Mouse (Mus musculus) midbrain, embryonic 14.5 days (tissue): ENCODE measurements around the gene Zfp605. TPM values are rescaled to one million over a fixed set of nuclear protein-coding genes. Genes with fewer than 3 reads are reported as not detected.
A peak's percentile ranks its signal among the peaks of the same experiment; 100 is the strongest.
"Not testable (repeated sequence)": the region's sequence is repeated elsewhere in the genome, so short reads cannot be mapped to it uniquely, and the experiment has no call there.

ENCODE experiments used
- ATAC-seq: fragments of 200-750 bp; cut with Nextera tagmentation; 2 replicates; pipeline ENCODE4 v1.8.0; 2017; ENCODE audit warnings: moderate number of reproducible peaks, moderate library complexity; ENCODE audit not compliant: low FRiP score, low TSS enrichment
- DNase-seq: peaks from one replicate; pipeline ENCODE4 v3.0.0-alpha.2; 2015
- H3K27ac ChIP-seq: fragments of 300-500 bp; sonication (generic); replicated peaks from 2 replicates; pipeline ENCODE4 v1.5.1; 2014; ENCODE audit warnings: mild to moderate bottlenecking, low read depth, low read length, moderate library complexity
- H3K27me3 ChIP-seq: fragments of 300-500 bp; sonication (generic); 2 replicates; pipeline ENCODE4 v1.6.1; 2014; ENCODE audit warnings: low read length, control low read depth, mixed read lengths; ENCODE audit not compliant: control insufficient read depth, insufficient read depth
- H3K36me3 ChIP-seq: fragments of 300-500 bp; sonication (generic); 2 replicates; pipeline ENCODE4 v1.6.1; 2014; ENCODE audit warnings: low read length, control low read depth; ENCODE audit not compliant: control insufficient read depth, insufficient read depth
- H3K4me1 ChIP-seq: fragments of 300-500 bp; sonication (generic); 2 replicates; pipeline ENCODE4 v1.6.1; 2014; ENCODE audit warnings: mild to moderate bottlenecking, antibody characterized with exemption, low read length, control low read depth; ENCODE audit not compliant: control insufficient read depth, insufficient read depth
- H3K4me2 ChIP-seq: fragments of 300-500 bp; sonication (generic); 2 replicates; pipeline ENCODE4 v1.6.1; 2014; ENCODE audit warnings: mild to moderate bottlenecking, low read length, moderate library complexity
- H3K4me3 ChIP-seq: fragments of 300-500 bp; sonication (generic); replicated peaks from 2 replicates; pipeline ENCODE4 v1.5.1; 2014; ENCODE audit warnings: low read depth, low read length
- H3K9ac ChIP-seq: fragments of 300-500 bp; sonication (generic); replicated peaks from 2 replicates; pipeline ENCODE4 v1.6.1; 2014; ENCODE audit warnings: mild to moderate bottlenecking, low read length, moderate library complexity
- H3K9me3 ChIP-seq: fragments of 300-500 bp; sonication (generic); 2 replicates; pipeline ENCODE4 v1.6.1; 2016; ENCODE audit warnings: low read length, control low read depth, mixed read lengths; ENCODE audit not compliant: control insufficient read depth
- WGBS: fragments of 180-500 bp; shearing (Covaris S2); extraction: QIAGEN DNeasy Blood & Tissue Kit; methylation state at CpG from one replicate; pipeline ENCODE4 v1.1.7; 2014; 5-methylcytosine and 5-hydroxymethylcytosine counted together
- polyA plus RNA-seq: library from polyadenylated mRNA; unstranded; fragments of >200 nt; fragmentation: Nextera tagmentation; extraction: Ambion mirVana; gene quantifications from 2 replicates; pipeline ENCODE4 v1.2.1, GENCODE M21; 2014

Gene Zfp605
- polyA plus RNA-seq, 1 experiment from 2014 or later: 15.9 TPM

DNA sequence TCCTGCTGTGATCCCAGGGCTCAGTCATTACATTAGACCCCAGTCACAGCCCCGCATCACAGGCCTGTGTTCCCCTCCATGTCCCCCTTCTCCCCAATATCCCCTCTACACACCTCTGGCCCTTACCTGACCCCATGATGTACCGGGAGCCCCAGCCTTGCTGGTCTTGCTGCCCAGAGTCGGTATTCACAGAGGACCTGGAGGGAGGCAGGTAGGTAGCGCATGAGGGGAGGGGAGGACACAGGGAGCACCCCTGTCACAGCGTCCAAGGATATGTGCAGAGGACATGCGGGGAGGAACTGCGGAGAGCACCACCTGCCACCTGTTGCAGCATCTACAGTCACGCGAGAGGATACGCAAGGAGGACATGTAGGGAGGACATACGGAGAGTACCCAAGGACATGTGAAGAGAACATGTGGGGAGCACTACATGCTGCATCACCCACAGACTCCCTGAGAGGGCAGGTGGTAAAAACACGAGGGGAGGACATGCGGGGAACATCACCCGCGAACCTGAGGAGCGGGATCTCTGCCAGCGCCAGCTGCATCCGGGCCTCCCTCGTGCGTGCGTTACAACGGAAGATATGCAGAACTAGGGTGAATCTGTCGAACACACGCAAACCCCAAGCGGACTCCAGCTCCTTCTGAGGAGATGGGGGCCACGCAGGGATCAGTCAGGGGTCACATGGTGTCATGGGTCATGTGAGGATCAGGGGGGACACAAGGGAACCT, 3.6 kb upstream of the Zfp605 start:
- ATAC-seq (no peak), DNase-seq (no peak)
- Histone ChIP-seq H3K27me3 (0 out of 2 replicates have a peak, but pooled peaks cover 5% of the 10 kb centered on the region), H3K9ac (no peak overlapping the region), H3K9me3 (no peaks in the 10 kb centered on the region), H3K4me3 (peak overlapping the region; percentile 68), H3K4me1 (peaks cover 25% of the 10 kb centered on the region), H3K27ac (no peak overlapping the region; the same call in 1 of the 2 replicates), H3K4me2 (peak overlapping the region; percentile 87), H3K36me3 (peaks cover 41% of the 10 kb centered on the region)
- 95% methylated on average over 26 of the region's 26 CpGs for WGBS

DNA sequence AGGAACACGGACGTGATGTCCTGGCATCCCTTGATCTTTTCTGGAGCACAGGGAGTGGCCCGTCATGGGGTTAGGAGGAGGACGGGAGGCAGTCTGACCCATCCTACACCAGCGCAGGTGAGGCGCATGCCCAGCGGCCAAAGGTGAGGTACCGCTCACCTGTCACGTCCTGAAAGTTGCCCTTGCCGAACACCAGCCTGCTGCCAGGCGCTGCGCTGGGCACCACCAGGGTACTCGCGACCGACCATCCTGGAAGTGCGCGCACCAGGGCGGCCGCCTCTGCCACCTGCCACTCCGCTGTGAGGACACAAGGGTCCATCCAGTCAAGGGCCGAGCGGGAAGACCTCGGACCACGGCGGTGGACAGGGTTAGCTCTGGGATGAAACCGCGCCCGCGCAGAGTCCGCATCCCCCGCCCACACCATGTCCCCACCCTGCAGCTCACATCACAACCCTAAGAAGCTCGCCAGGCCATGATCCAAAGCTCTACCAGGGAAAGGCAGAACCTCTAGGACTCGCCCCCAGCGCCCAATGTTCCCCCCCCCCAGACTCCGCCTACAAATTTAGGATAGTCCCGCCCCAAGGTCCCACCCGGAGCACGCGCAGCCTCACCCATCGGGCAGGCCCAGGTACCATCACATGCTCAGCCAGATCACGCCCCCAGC, 2.9 kb upstream of the Zfp605 start:
- WGBS: 18% methylated on average over 41 of the region's 41 CpGs
- H3K4me2 ChIP-seq: peak overlapping the region; percentile 87
- H3K36me3 ChIP-seq: peaks cover 41% of the 10 kb centered on the region
- DNase-seq (no peak), ATAC-seq (peak; percentile 15; the same call in 1 of the 2 replicates)
- H3K27me3 ChIP-seq: 0 out of 2 replicates have a peak, but pooled peaks cover 5% of the 10 kb centered on the region
- H3K9ac ChIP-seq: peak overlapping the region; percentile 71
- no peaks in the 10 kb centered on the region for H3K9me3 ChIP-seq
- peak overlapping the region; percentile 68 for H3K4me3 ChIP-seq
- H3K4me1 ChIP-seq: peaks cover 18% of the 10 kb centered on the region
- peak overlapping the region; percentile 95 for H3K27ac ChIP-seq

DNA sequence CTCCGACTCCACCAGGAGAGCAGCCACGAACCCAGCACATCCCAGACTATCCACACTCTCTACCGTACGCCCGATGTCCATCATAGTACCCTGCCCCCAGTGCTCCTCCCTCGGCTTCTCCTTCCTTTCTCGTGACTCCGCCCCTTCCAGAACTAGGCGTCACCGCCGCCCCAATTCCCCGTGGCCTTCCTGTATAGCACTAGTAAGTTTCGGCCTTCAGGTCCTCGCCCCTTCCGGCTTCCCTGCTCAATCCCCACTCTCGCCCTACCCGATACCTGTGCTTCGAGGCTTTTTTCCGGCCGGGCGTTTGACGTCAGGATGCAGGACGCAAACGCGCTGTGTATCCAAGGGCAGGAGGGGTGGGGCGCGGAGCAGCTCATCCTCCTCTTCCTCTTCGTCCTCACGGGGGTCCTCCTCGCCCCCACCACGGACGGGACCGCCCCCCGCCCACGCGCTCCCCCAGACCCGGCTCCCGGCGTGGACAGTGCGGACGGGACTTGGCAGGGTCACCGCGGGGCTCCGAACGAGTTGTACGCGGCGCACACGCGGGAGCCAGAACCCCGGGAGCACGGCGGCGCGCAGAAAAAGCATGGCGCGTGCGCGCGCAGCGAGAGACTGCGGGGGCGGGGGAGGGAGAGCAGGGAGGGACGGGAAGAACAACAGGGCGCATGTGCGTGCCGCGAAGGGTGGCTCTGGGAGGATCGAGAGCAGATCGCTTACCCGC, 2.1 kb upstream of the Zfp605 start, which contains the start of gene Gtpbp6:
Gene Gtpbp6 (minus strand): TSS at position 617 of the 724 bp plus-strand sequence.
- Histone ChIP-seq H3K9me3 (no peaks in the 10 kb centered on the region), H3K4me2 (peak within 1 kb of the TSS; percentile 87), H3K4me1 (peaks cover 17% of the 10 kb centered on the region), H3K4me3 (peak within 1 kb of the TSS; percentile 68), H3K27ac (peak within 1 kb of the TSS; percentile 95), H3K36me3 (peaks cover 43% of the 10 kb centered on the region), H3K27me3 (no peaks in the 10 kb centered on the region), H3K9ac (peak within 1 kb of the TSS; percentile 71)
- ATAC-seq (peak; percentile 85), DNase-seq (peak; percentile 98)
- under 1% methylated on average over 71 of the region's 71 CpGs for WGBS

DNA sequence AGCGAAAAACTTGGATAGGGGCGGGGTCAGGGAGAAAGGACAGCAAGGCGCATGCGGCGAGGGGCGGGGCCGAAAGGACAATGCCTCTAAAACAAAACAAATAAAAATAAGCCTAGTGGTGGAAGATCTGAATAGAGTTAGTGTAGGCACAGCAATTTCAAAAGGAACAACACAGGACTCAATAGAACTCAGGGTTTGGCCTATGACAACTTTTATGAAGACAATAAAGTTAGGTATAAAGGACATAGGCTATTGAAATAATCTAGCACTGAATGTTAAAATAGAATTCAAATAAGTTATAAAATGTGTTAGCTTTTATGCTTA, 1.6 kb upstream of the Zfp605 start:
- Histone ChIP-seq H3K4me3 (peak overlapping the region; percentile 68), H3K4me1 (peaks cover 17% of the 10 kb centered on the region), H3K36me3 (peaks cover 43% of the 10 kb centered on the region), H3K9me3 (no peaks in the 10 kb centered on the region), H3K9ac (no peak overlapping the region), H3K27ac (peak overlapping the region; percentile 95), H3K4me2 (peak overlapping the region; percentile 87), H3K27me3 (no peaks in the 10 kb centered on the region)
- DNase-seq: no peak
- no peak for ATAC-seq
- WGBS: 0% methylated on average over 7 of the region's 7 CpGs

DNA sequence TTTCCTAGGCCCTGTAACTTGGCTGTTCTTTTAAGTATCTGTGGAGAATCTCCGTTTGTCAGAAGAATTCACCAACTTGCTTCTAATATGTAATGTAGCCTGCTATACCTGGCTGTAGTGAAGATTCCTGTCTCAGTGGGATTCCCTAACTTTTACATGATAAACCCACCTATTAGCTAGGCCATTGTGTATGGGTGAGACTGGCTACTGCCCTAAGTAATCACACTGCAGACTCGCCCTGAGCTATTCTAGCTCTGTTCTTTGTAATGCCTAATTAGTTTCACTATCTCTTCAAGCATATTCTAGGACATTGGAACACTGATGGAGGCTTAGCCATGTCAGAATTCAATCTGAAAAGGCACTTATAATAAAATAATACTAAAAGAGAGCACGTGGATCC, 12.5 kb downstream of the Zfp605 start:
- not testable (repeated sequence) for DNase-seq, H3K4me3 ChIP-seq, H3K9me3 ChIP-seq, H3K4me1 ChIP-seq, ATAC-seq, H3K4me2 ChIP-seq, H3K27ac ChIP-seq, H3K27me3 ChIP-seq, H3K9ac ChIP-seq
- 91% methylated on average over 3 of the region's 3 CpGs for WGBS
- peaks cover 60% of the 10 kb centered on the region for H3K36me3 ChIP-seq

DNA sequence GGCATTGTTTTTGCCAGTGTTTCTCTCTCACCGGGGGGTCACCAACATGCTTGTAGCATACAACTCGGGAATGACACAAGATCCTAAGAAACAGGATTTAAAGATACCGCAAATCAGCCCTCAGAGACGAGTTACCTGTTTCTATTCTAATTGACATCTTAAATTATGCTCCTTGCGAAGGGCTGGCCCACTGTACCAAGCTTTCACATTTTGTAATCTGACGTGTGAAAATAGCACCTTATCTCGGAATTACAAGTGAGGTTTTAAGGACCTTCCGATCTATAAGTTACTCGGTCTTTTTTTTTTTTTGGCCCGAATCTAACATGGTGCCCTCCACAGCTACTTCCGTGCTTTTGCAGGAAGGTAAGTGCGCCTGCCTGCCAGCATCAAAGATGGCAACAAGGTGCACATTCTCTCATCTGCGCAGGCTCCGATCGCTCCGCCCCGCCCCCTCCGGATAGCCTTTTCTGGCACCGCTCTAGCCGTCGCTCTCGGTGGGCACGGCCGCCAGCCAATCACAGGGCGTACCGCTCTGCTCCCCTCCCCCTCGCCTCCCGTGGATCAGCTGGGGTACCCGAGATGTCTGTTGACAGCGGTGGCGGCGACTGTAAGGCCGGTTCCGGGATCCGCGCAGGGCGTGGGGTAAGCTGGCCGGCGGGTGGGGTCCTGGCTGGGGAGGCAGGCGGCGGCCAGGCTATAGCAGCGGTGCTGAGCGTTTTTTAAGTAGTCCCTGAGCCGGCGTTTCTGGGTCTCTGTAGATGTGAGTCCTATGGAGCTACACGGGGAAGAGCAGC, 25.6 kb downstream of the Zfp605 start, which contains the start of gene Chfr:
Gene Chfr (plus strand): TSS at position 550 of the 794 bp plus-strand sequence.
- WGBS: 3% methylated on average over 46 of the region's 46 CpGs
- H3K4me1 ChIP-seq: peaks cover 9% of the 10 kb centered on the region
- H3K4me3 ChIP-seq: peak within 1 kb of the TSS; percentile 84

DNA sequence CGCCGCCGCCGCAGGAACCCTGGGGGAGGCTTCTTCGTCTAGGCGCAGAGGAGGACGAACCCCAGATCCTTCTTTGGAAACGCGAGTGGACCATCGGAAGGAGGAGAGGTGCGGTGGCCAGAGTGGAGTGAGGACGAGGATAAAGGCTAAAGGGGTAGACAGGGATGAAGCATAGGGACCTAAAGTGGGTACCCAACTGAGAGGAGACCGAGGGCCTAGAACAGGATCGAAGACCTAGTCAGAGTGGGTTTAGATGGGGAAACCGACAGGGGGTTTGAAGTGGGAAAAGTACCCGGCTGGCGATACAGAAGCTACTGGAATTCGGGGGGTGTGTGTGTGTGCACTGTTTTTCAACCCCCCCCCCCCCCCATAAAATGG, 26.2 kb downstream of the Zfp605 start:
- peak overlapping the region; percentile 81 for H3K4me2 ChIP-seq
- H3K27ac ChIP-seq: peak overlapping the region; percentile 81
- DNase-seq (no peak), ATAC-seq (peak; percentile 49; the same call in 1 of the 2 replicates)
- WGBS: 7% methylated on average over 18 of the region's 18 CpGs
- H3K4me1 ChIP-seq: peaks cover 9% of the 10 kb centered on the region
- H3K36me3 ChIP-seq: peaks cover 22% of the 10 kb centered on the region
- no peaks in the 10 kb centered on the region for H3K27me3 ChIP-seq
- H3K9me3 ChIP-seq: peaks cover 4% of the 10 kb centered on the region; the same call in 1 of the 2 replicates
- H3K9ac ChIP-seq: peak overlapping the region; percentile 83
- H3K4me3 ChIP-seq: peak overlapping the region; percentile 84

More for the DNA sequence above, 25.6 kb downstream of the Zfp605 start, which contains the start of gene Chfr:
- H3K27ac ChIP-seq: peak within 1 kb of the TSS; percentile 81
- H3K4me2 ChIP-seq: peak within 1 kb of the TSS; percentile 81
- H3K27me3 ChIP-seq: no peaks in the 10 kb centered on the region
- H3K9me3 ChIP-seq: peaks cover 6% of the 10 kb centered on the region
- peaks cover 21% of the 10 kb centered on the region for H3K36me3 ChIP-seq
- DNase-seq (peak; percentile 99), ATAC-seq (peak; percentile 100)
- peak within 1 kb of the TSS; percentile 83 for H3K9ac ChIP-seq

DNA sequence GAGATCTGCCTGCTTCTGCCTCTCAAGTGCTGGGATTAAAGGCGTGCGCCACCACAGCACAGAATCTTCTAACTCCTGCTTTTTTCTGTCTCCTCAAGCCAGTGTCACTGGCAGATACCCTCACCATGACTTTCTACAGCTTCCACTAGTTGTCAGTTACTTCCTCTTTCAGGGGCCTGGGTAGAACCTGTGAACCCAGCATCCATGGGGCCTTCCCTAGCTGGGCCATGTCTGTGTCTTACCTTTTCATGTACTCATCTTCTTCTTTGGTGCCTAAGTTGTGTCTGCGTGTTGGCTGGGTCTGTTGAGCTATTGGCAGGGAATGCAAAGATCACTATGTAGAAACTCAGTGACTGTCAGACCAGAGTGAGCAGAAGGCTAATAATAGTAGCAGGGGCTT, 27.9 kb downstream of the Zfp605 start:
- Histone ChIP-seq H3K27ac (no peak overlapping the region), H3K4me2 (no peak overlapping the region), H3K9ac (no peak overlapping the region), H3K4me1 (peaks cover 9% of the 10 kb centered on the region), H3K9me3 (peaks cover 4% of the 10 kb centered on the region; the same call in 1 of the 2 replicates), H3K36me3 (peaks cover 37% of the 10 kb centered on the region), H3K27me3 (no peaks in the 10 kb centered on the region), H3K4me3 (no peak overlapping the region)
- no peak for DNase-seq
- WGBS: 94% methylated on average over 3 of the region's 3 CpGs
- ATAC-seq: no peak
